Mouse (Mus musculus) forebrain, postnatal 0 days (tissue): Measurements from ENCODE around the gene Ralgps1. TPM values are rescaled to one million over a fixed set of nuclear protein-coding genes. Genes with fewer than 3 reads are reported as not detected.
A peak's percentile ranks its signal among the peaks of the same experiment; 100 is the strongest.

Experiments
- ATAC-seq: fragments of 200-750 bp; cut with Nextera tagmentation; 2 replicates; pipeline ENCODE4 v1.8.0; 2017; ENCODE audit warnings: mild to moderate bottlenecking, moderate library complexity
- DNase-seq: peaks from one replicate; pipeline ENCODE4 v3.0.0-alpha.2; 2015
- H3K27ac ChIP-seq: fragments of 300-500 bp; sonication (generic); 2 replicates; pipeline ENCODE4 v1.5.1; 2014; ENCODE audit warnings: low read depth, mild to moderate bottlenecking, antibody characterized with exemption, low read length, moderate library complexity, mixed read lengths
- H3K27me3 ChIP-seq: fragments of 300-500 bp; sonication (generic); 2 replicates; pipeline ENCODE4 v1.6.1; 2014; ENCODE audit warnings: mild to moderate bottlenecking, low read length, mixed read lengths; ENCODE audit not compliant: insufficient read depth
- H3K36me3 ChIP-seq: fragments of 300-500 bp; sonication (generic); 2 replicates; pipeline ENCODE4 v1.6.1; 2014; ENCODE audit warnings: mild to moderate bottlenecking, moderate library complexity; ENCODE audit not compliant: insufficient read depth
- H3K4me1 ChIP-seq: fragments of 300-500 bp; sonication (generic); 2 replicates; pipeline ENCODE4 v1.6.1; 2014; ENCODE audit warnings: antibody characterized with exemption; ENCODE audit not compliant: insufficient read depth
- H3K4me2 ChIP-seq: fragments of 300-500 bp; sonication (generic); 2 replicates; pipeline ENCODE4 v1.6.1; 2014; ENCODE audit warnings: low read depth, mild to moderate bottlenecking, moderate library complexity
- H3K4me3 ChIP-seq: fragments of 300-500 bp; sonication (generic); 2 replicates; pipeline ENCODE4 v1.5.1; 2014; ENCODE audit warnings: low read depth, low read length, mixed read lengths
- H3K9ac ChIP-seq: fragments of 300-500 bp; sonication (generic); 2 replicates; pipeline ENCODE4 v1.6.1; 2014; ENCODE audit warnings: mild to moderate bottlenecking
- H3K9me3 ChIP-seq: fragments of 300-500 bp; sonication (generic); 2 replicates; pipeline ENCODE4 v1.6.1; 2016; ENCODE audit warnings: low read length
- CTCF ChIP-seq: sonication (generic); IDR thresholded peaks from 2 replicates; pipeline ENCODE4 v1.5.1; 2016; ENCODE audit warnings: antibody characterized with exemption, control low read depth, low read depth
- WGBS: fragments of 180-500 bp; shearing (Covaris S2); extraction: QIAGEN DNeasy Blood & Tissue Kit; methylation state at CpG from one replicate; pipeline ENCODE4 v1.1.7; 2014; 5-methylcytosine and 5-hydroxymethylcytosine counted together
- polyA plus RNA-seq: library from polyadenylated mRNA; unstranded; fragments of >200 nt; fragmentation: Nextera tagmentation; extraction: Ambion mirVana; gene quantifications from 2 replicates; pipeline ENCODE4 v1.2.1, GENCODE M21; 2015
- total RNA-seq: library from RNA; depleted of rRNA; stranded (reverse); fragments of >200 nt; gene quantifications from 2 replicates; pipeline ENCODE4 v1.2.3, GENCODE M21; 2014

Ralgps1 gene
- total and polyA plus RNA-seq, 2 experiments from 2014 or later: 24.6 to 66.9 TPM

- Histone ChIP-seq H3K9ac (no peak overlapping the region), H3K27me3 (no peaks in the 10 kb centered on the region), H3K9me3 (no peaks in the 10 kb centered on the region), H3K4me3 (no peak overlapping the region), H3K4me1 (peaks cover 9% of the 10 kb centered on the region; the same call in 1 of the 2 replicates), H3K4me2 (no peak overlapping the region), H3K27ac (no peak overlapping the region), H3K36me3 (peaks cover 24% of the 10 kb centered on the region)
- ATAC-seq (no peak; the same call in 1 of the 2 replicates), DNase-seq (peak; percentile 34)
- WGBS: 52% methylated on average over 8 of the region's 8 CpGs
- no peak for TF ChIP-seq CTCF
Observed at GRCm38 (mm10) chr2:33318491-33318964, 52.8 kb downstream of the Ralgps1 start.

- TF ChIP-seq CTCF: peak; percentile 82
- Histone ChIP-seq H3K9ac (peak overlapping the region; percentile 10; the same call in 1 of the 2 replicates), H3K9me3 (no peaks in the 10 kb centered on the region), H3K4me1 (peaks cover 9% of the 10 kb centered on the region; the same call in 1 of the 2 replicates), H3K36me3 (peaks cover 11% of the 10 kb centered on the region; the same call in 1 of the 2 replicates), H3K27me3 (no peaks in the 10 kb centered on the region), H3K27ac (peak overlapping the region; percentile 45; the same call in 1 of the 2 replicates), H3K4me3 (no peak overlapping the region), H3K4me2 (no peak overlapping the region)
- 16% methylated on average over 7 of the region's 7 CpGs for WGBS
- DNase-seq: peak; percentile 69
- ATAC-seq: peak; percentile 93
Observed at GRCm38 (mm10) chr2:33316516-33316915, 54.8 kb downstream of the Ralgps1 start.

- H3K9ac ChIP-seq: no peak overlapping the region
- H3K27ac ChIP-seq: peak overlapping the region; percentile 29; the same call in 1 of the 2 replicates
- peaks cover 9% of the 10 kb centered on the region; the same call in 1 of the 2 replicates for H3K4me1 ChIP-seq
- DNase-seq (no peak), ATAC-seq (no peak)
- WGBS: 97% methylated on average over 1 of the region's 1 CpGs
- peaks cover 10% of the 10 kb centered on the region; the same call in 1 of the 2 replicates for H3K36me3 ChIP-seq
- H3K27me3 ChIP-seq: no peaks in the 10 kb centered on the region
- no peak overlapping the region for H3K4me2 ChIP-seq
- no peak overlapping the region for H3K4me3 ChIP-seq
- no peaks in the 10 kb centered on the region for H3K9me3 ChIP-seq
- TF ChIP-seq CTCF: no peak
Observed at GRCm38 (mm10) chr2:33316063-33316405, 55.3 kb downstream of the Ralgps1 start.

- H3K4me1 ChIP-seq: peaks cover 9% of the 10 kb centered on the region; the same call in 1 of the 2 replicates
- H3K4me2 ChIP-seq: no peak overlapping the region
- peak overlapping the region; percentile 50; the same call in 1 of the 2 replicates for H3K27ac ChIP-seq
- H3K9me3 ChIP-seq: no peaks in the 10 kb centered on the region
- no peak for TF ChIP-seq CTCF
- H3K9ac ChIP-seq: no peak overlapping the region
- ATAC-seq: peak; percentile 40
- H3K27me3 ChIP-seq: no peaks in the 10 kb centered on the region
- DNase-seq: no peak
- peaks cover 9% of the 10 kb centered on the region; the same call in 1 of the 2 replicates for H3K36me3 ChIP-seq
- WGBS: 76% methylated on average over 4 of the region's 4 CpGs
- H3K4me3 ChIP-seq: no peak overlapping the region
Observed at GRCm38 (mm10) chr2:33315233-33316062, 55.8 kb downstream of the Ralgps1 start.

- H3K27ac ChIP-seq: no peak overlapping the region
- WGBS: 62% methylated on average over 9 of the region's 9 CpGs
- no peak for TF ChIP-seq CTCF
Observed at GRCm38 (mm10) chr2:33309426-33309825, 61.9 kb downstream of the Ralgps1 start.

GRCm38 (mm10) chr2:33306565-33306964, 64.7 kb downstream of the Ralgps1 start:
- no peak overlapping the region for H3K27ac ChIP-seq
- H3K4me1 ChIP-seq: no peaks in the 10 kb centered on the region
- no peak for TF ChIP-seq CTCF
- ATAC-seq (no peak), DNase-seq (no peak)
- no peak overlapping the region for H3K4me3 ChIP-seq
- no peaks in the 10 kb centered on the region for H3K27me3 ChIP-seq
- WGBS: 89% methylated on average over 3 of the region's 3 CpGs
- no peak overlapping the region for H3K9ac ChIP-seq
- H3K9me3 ChIP-seq: no peaks in the 10 kb centered on the region
- no peak overlapping the region for H3K4me2 ChIP-seq
- peaks cover 12% of the 10 kb centered on the region; the same call in 1 of the 2 replicates for H3K36me3 ChIP-seq

More at GRCm38 (mm10) chr2:33309426-33309825, 61.9 kb downstream of the Ralgps1 start:
- DNase-seq (peak; percentile 64), ATAC-seq (peak; percentile 70)
- no peaks in the 10 kb centered on the region for H3K4me1 ChIP-seq
- no peaks in the 10 kb centered on the region for H3K27me3 ChIP-seq
- peaks cover 12% of the 10 kb centered on the region; the same call in 1 of the 2 replicates for H3K36me3 ChIP-seq
- no peak overlapping the region for H3K4me3 ChIP-seq
- no peak overlapping the region for H3K4me2 ChIP-seq
- no peaks in the 10 kb centered on the region for H3K9me3 ChIP-seq
- no peak overlapping the region for H3K9ac ChIP-seq
